Mouse (Mus musculus) megakaryocyte, embryonic 14.5 days (primary cell): Measurements from ENCODE around the gene Gm5901. TPM values are rescaled to one million over a fixed set of nuclear protein-coding genes. Genes with fewer than 3 reads are reported as not detected.
A peak's percentile ranks its signal among the peaks of the same experiment; 100 is the strongest.
"Not testable (repeated sequence)": the region's sequence is repeated elsewhere in the genome, so short reads cannot be mapped to it uniquely, and the experiment has no call there.

Source experiments
- H3K27me3 ChIP-seq: replicated peaks from 2 replicates; pipeline ENCODE3; 2012; ENCODE audit warnings: inconsistent platforms
- H3K36me3 ChIP-seq: replicated peaks from 2 replicates; pipeline ENCODE3; 2012; ENCODE audit warnings: low read length, inconsistent platforms, mixed read lengths
- H3K4me1 ChIP-seq: 2 replicates; pipeline ENCODE4 v1.6.1; 2012; ENCODE audit warnings: inconsistent platforms
- H3K4me3 ChIP-seq: replicated peaks from 2 replicates; pipeline ENCODE3; 2012; ENCODE audit warnings: moderate library complexity, mild to moderate bottlenecking, inconsistent platforms
- H3K9me3 ChIP-seq: 2 replicates; pipeline ENCODE4 v1.6.1; 2012; ENCODE audit warnings: inconsistent platforms
- FLI1 ChIP-seq: IDR thresholded peaks from 2 replicates; pipeline ENCODE4 v1.6.1; 2012; ENCODE audit warnings: low read length, inconsistent platforms, mixed read lengths
- GATA1 ChIP-seq: IDR thresholded peaks from 3 replicates; pipeline ENCODE4 v1.6.1; 2012; ENCODE audit warnings: mixed read lengths, low read length, inconsistent platforms, borderline replicate concordance
- polyA plus RNA-seq: library from polyadenylated mRNA; stranded (reverse); fragments of >175 nt; gene quantifications from 2 replicates; pipeline ENCODE4 v1.2.3, GENCODE M21; 2012; ENCODE audit warnings: low replicate concordance; ENCODE audit not compliant: insufficient read depth

The Gm5901 gene
- polyA plus RNA-seq, 1 experiment, result not detected

DNA sequence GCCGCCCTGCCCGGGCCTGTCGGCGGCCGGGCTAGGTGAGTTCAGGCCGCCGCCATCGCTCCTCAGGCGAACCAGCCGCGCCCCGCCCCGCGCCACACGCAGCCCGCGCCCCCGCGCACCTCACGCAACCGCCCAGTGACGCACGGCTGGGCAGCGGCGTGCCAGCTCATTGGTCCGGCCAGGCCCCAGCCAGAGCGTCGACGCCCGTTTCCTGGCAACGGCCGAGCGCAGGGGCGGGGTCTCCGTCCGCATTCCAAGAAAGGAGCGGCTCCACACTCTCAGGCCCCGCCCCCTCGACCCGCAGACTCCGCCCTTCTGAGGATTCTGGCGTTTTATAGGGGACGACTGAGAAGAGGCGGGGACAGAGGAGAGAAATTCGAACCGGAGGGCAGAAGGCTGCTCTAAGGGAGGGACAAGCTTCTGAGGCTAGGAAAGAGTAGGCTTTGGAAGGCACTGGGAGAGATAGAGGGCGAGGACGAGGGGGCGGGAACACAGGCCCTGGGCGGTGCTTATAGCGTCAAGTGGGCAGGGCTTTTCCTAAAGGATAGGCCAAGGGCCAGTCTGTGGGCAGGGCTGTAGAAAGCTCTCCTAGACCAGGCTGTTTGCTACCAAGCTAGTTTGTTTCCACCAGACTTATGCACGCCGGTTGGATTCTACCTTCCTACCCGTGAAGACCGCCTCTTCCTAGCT lies 25.2 kb downstream of the Gm5901 start, which contains the start of gene Fam160a2:
Fam160a2 (minus strand) TSS at position 120 of the 690 bp plus-strand sequence.
- Histone ChIP-seq H3K9me3 (no peaks in the 10 kb centered on the region), H3K4me3 (peak within 1 kb of the TSS; percentile 98), H3K4me1 (peaks cover 48% of the 10 kb centered on the region), H3K27me3 (peaks cover 9% of the 10 kb centered on the region), H3K36me3 (peaks cover 3% of the 10 kb centered on the region)
- TF ChIP-seq GATA1 (no peak), FLI1 (no peak)

GRCm38 (mm10) chr7:105404268-105404667 lies 29.4 kb downstream of the Gm5901 start, which contains the start of gene Cnga4:
TSS of gene Cnga4 (plus strand) at chr7:105404568.
- Histone ChIP-seq H3K9me3 (no peaks in the 10 kb centered on the region; the same call in 1 of the 2 replicates), H3K4me1 (peaks cover 9% of the 10 kb centered on the region), H3K4me3 (no peak within 1 kb of the TSS), H3K27me3 (peaks cover 42% of the 10 kb centered on the region), H3K36me3 (no peaks in the 10 kb centered on the region)
- TF ChIP-seq GATA1, result no peak
- no peak for TF ChIP-seq FLI1

DNA sequence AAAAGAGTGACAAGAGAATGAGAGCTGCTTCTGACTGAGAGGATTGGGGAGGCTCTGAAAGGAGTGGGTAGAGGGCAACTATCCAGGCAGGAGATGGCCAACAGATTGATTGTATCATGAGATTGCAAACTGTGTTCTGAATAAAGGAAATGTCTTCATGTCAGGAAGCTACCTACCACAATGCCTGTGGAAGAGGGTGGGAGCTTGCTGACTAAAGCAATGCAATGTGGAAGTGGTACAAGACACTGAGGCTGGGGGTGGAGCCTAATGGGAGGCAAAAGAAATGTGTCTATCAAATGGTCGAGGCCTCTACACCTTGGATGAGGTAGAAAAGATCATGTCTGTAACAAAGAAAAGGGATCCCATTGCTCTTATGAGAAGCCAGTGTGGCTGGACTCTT lies 31.5 kb downstream of the Gm5901 start:
- Histone ChIP-seq H3K36me3 (no peaks in the 10 kb centered on the region), H3K4me1 (no peaks in the 10 kb centered on the region), H3K4me3 (no peak overlapping the region), H3K9me3 (no peaks in the 10 kb centered on the region; the same call in 1 of the 2 replicates), H3K27me3 (peaks cover 47% of the 10 kb centered on the region)
- no peak for TF ChIP-seq GATA1
- TF ChIP-seq FLI1, result no peak

- H3K36me3 ChIP-seq, result not testable (repeated sequence)
- H3K27me3 ChIP-seq, result peaks cover 27% of the 10 kb centered on the region
These were observed 37.2 kb downstream of the Gm5901 start for GRCm38 (mm10) chr7:105411874-105412632.

DNA sequence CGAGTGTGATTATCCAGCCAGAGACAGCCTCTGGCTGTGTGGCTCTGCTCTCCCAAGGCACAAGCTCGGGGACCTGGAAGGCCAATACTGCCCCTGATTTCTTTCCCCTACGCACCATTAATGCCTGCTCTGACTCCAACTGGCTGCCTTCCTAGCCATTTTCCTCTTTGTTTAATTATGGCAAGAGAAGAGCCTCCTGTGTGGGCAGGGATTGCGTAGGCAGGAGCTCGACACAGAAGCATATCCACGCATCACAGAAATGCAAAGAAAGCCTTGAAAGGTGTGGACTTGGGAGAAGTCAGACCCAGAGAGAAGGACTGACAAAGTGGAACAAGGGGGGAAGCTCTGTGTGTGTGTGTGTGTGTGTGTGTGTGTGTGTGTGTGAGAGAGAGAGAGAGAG lies 39.5 kb downstream of the Gm5901 start:
- no peaks in the 10 kb centered on the region for H3K36me3 ChIP-seq
- H3K4me1 ChIP-seq, result no peaks in the 10 kb centered on the region
- H3K4me3 ChIP-seq, result no peak overlapping the region
- TF ChIP-seq FLI1, result no peak
- no peak for TF ChIP-seq GATA1
- H3K9me3 ChIP-seq, result no peaks in the 10 kb centered on the region
- H3K27me3 ChIP-seq, result peaks cover 16% of the 10 kb centered on the region

More at GRCm38 (mm10) chr7:105411874-105412632, 37.2 kb downstream of the Gm5901 start:
- H3K4me1 ChIP-seq, H3K9me3 ChIP-seq, H3K4me3 ChIP-seq: not testable (repeated sequence)

- TF ChIP-seq GATA1 (no peak), FLI1 (no peak)
- Histone ChIP-seq H3K4me3 (no peak overlapping the region), H3K9me3 (no peaks in the 10 kb centered on the region)
These were observed 41.7 kb downstream of the Gm5901 start for GRCm38 (mm10) chr7:105416529-105416928.

DNA sequence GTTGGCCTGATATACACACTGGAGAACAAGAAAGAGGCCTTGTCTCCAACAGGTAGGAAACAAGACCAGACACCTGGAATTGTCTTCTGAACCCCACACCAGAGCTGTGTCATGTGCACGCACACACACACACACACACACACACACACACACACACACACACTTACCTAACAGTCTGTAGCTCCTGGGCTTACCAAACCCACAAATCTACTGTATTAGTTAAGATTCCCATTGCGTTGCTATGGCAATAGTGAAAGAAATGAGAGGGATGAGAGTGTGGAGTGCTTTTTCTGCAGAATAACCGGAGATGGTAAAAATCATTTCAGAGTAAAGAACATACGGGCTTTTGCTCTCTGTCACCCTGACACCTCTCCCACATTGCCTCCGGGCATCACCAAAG lies 43.3 kb downstream of the Gm5901 start:
- Histone ChIP-seq H3K4me3 (no peak overlapping the region), H3K9me3 (no peaks in the 10 kb centered on the region), H3K36me3 (no peaks in the 10 kb centered on the region), H3K27me3 (peaks cover 14% of the 10 kb centered on the region), H3K4me1 (no peaks in the 10 kb centered on the region)
- TF ChIP-seq GATA1, result no peak
- no peak for TF ChIP-seq FLI1

More at GRCm38 (mm10) chr7:105416529-105416928, 41.7 kb downstream of the Gm5901 start:
- Histone ChIP-seq H3K36me3 (no peaks in the 10 kb centered on the region), H3K4me1 (no peaks in the 10 kb centered on the region), H3K27me3 (peaks cover 14% of the 10 kb centered on the region)

DNA sequence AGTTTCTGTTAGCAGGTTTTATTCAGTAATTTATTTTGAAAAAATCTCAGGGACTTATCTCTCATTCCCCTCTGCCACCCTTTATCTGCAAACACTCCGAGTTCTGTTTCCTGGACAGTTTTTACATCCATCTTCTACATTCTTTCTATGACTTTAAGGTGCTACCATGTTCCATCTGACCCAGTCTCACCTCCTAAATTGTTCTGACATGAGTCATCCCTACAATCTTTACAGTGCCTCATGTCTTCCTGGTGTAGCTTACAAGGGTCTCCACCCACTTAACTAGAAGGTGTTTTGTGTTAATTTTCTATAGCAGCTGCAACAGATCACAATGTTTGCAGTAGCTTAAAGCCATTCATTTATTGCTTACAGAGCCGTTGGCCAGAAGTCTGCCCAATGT lies 46.1 kb downstream of the Gm5901 start:
- Histone ChIP-seq H3K27me3 (peaks cover 34% of the 10 kb centered on the region), H3K4me1 (no peaks in the 10 kb centered on the region), H3K9me3 (peaks cover 5% of the 10 kb centered on the region; the same call in 1 of the 2 replicates), H3K4me3 (no peak overlapping the region), H3K36me3 (no peaks in the 10 kb centered on the region)
- TF ChIP-seq FLI1 (no peak), GATA1 (no peak)

DNA sequence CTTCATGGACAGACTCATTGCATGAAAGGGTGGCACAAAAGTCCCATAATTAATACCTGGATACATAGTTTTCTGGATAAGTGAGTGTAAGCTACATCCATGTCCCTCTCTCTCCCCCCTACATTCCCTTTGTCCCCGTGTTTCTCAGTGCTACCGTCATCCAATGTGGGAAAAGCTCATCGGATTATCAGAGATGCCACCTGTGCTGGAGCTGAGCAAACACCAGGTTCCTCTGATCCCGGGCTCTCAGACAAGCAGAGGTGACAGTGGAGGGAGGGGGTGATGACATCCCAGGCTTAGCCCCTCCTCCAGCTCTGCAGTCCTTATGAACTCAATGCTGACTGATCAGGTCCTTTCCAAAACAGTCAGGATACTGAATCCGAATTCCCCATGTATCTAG lies 49.5 kb downstream of the Gm5901 start:
- no peaks in the 10 kb centered on the region for H3K36me3 ChIP-seq
- TF ChIP-seq FLI1, result no peak
- no peak for TF ChIP-seq GATA1

More for the DNA sequence above, 49.5 kb downstream of the Gm5901 start:
- Histone ChIP-seq H3K4me1 (no peaks in the 10 kb centered on the region), H3K9me3 (peaks cover 6% of the 10 kb centered on the region; the same call in 1 of the 2 replicates), H3K27me3 (peaks cover 50% of the 10 kb centered on the region), H3K4me3 (no peak overlapping the region)
